Mouse (Mus musculus) liver, embryonic 16.5 days (tissue): ENCODE measurements around the gene Prss34. TPM values are rescaled to one million over a fixed set of nuclear protein-coding genes. Genes with fewer than 3 reads are reported as not detected.

Source experiments
- ATAC-seq: fragments of 200-750 bp; cut with Nextera tagmentation; 2 replicates; pipeline ENCODE4 v1.8.0; 2017; ENCODE audit warnings: low read depth, mild to moderate bottlenecking, moderate number of reproducible peaks, moderate library complexity
- H3K27ac ChIP-seq: fragments of 300-500 bp; sonication (generic); 2 replicates; pipeline ENCODE4 v1.5.1; 2014; ENCODE audit warnings: mild to moderate bottlenecking, low read length
- H3K27me3 ChIP-seq: fragments of 300-500 bp; sonication (generic); 2 replicates; pipeline ENCODE4 v1.6.1; 2014; ENCODE audit warnings: low read depth, low read length, mixed read lengths; ENCODE audit not compliant: control insufficient read depth, insufficient read depth
- H3K36me3 ChIP-seq: fragments of 300-500 bp; sonication (generic); 2 replicates; pipeline ENCODE4 v1.6.1; 2014; ENCODE audit warnings: mild to moderate bottlenecking; ENCODE audit not compliant: control insufficient read depth, insufficient read depth
- H3K4me1 ChIP-seq: fragments of 300-500 bp; sonication (generic); 2 replicates; pipeline ENCODE4 v1.6.1; 2014; ENCODE audit warnings: low read depth, low read length, mixed read lengths; ENCODE audit not compliant: control insufficient read depth
- H3K4me2 ChIP-seq: fragments of 300-500 bp; sonication (generic); 2 replicates; pipeline ENCODE4 v1.6.1; 2014; ENCODE audit warnings: low read depth, low read length, mixed read lengths
- H3K4me3 ChIP-seq: fragments of 300-500 bp; sonication (generic); 2 replicates; pipeline ENCODE4 v1.5.1; 2014; ENCODE audit warnings: low read depth, mild to moderate bottlenecking, low read length
- H3K9ac ChIP-seq: fragments of 300-500 bp; sonication (generic); 2 replicates; pipeline ENCODE4 v1.6.1; 2014; ENCODE audit warnings: low read depth, low read length
- H3K9me3 ChIP-seq: fragments of 300-500 bp; sonication (generic); replicated peaks from 2 replicates; pipeline ENCODE4 v1.6.1; 2016; ENCODE audit warnings: low read length; ENCODE audit not compliant: control insufficient read depth
- WGBS: fragments of 180-500 bp; shearing (Covaris S2); extraction: QIAGEN DNeasy Blood & Tissue Kit; methylation state at CpG from one replicate; pipeline ENCODE4 v1.1.7; 2014; ENCODE audit not compliant: insufficient replicate concordance; 5-methylcytosine and 5-hydroxymethylcytosine counted together
- polyA plus RNA-seq: library from polyadenylated mRNA; unstranded; fragments of >200 nt; fragmentation: Nextera tagmentation; extraction: Ambion mirVana; gene quantifications from 2 replicates; pipeline ENCODE4 v1.2.1, GENCODE M21; 2015

Gene Prss34
- 3.4 and 4.9 TPM in 2 replicates for polyA plus RNA-seq

- Histone ChIP-seq H3K4me2 (no peak within 1 kb of the TSS), H3K4me1 (no peaks in the 10 kb centered on the region), H3K4me3 (no peak within 1 kb of the TSS), H3K36me3 (no peaks in the 10 kb centered on the region), H3K9ac (no peak within 1 kb of the TSS), H3K9me3 (no peaks in the 10 kb centered on the region), H3K27me3 (no peaks in the 10 kb centered on the region; the same call in 1 of the 2 replicates), H3K27ac (no peak within 1 kb of the TSS)
- no peak for ATAC-seq
- WGBS, result 57% methylated on average over 5 of the region's 5 CpGs
Observed at GRCm38 (mm10) chr17:25298094-25298493, at the start of gene Prss34. Gene Prss34, plus strand, starts transcription at chr17:25298394.

DNA sequence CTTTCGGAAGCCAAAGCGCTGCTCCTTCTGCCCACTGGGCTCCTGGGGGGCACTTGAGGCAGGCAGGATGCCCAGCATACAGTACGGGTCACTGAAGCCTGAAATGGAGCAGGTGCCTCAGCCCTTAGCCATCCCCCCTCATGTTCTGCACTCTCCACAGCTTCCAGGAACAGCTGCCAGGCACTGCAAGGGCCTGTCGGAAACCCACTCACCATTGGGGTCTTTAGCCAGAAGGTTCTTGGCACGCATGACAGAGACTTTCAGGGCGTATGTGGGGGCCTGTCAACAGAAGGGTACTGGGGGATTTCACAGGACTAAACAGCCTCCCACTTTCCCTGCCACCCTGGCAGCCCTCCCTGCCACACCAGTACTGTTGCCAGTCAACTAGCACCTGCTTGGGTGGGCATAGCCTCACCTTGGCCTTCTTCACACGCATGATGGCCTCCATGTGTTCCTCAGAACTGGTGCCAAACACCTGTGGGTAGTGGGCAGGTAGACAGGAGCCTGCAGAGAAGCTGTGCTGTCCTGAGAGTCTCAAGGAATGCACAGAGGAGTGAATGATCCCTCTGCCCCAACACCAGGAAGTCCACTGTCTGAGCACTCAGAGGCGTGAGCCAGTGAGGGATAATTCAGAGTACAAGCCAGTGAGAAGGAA is 47.9 kb upstream of the Prss34 start:
- Histone ChIP-seq H3K4me2 (no peak overlapping the region), H3K27me3 (peaks cover 20% of the 10 kb centered on the region), H3K4me1 (no peaks in the 10 kb centered on the region), H3K36me3 (no peaks in the 10 kb centered on the region), H3K4me3 (no peak overlapping the region), H3K9me3 (no peaks in the 10 kb centered on the region), H3K9ac (no peak overlapping the region), H3K27ac (no peak overlapping the region)
- no peak for ATAC-seq
- WGBS, result 56% methylated on average over 8 of the region's 8 CpGs

DNA sequence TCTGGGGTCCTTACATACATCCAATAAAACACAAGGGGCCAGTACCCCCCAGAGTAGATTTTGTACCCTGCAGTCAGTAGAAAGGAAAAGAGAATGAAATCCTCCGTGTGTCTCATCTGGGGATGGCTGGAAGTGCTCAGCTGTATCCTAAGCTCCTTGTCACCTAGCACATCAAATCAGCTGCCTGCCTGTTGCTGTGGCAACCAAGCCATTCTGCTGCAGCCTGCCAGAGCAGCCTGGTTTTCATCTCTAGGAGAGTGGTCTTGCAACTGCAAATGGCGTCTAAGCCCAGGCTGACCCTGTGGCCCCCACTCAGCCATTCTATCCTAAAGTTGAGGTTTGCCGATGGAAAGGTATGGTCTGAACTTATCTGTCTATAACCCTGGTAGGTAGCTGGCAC is 45.6 kb upstream of the Prss34 start:
- Histone ChIP-seq H3K9ac (no peak overlapping the region), H3K4me1 (peaks cover 7% of the 10 kb centered on the region), H3K36me3 (no peaks in the 10 kb centered on the region), H3K4me3 (no peak overlapping the region), H3K27me3 (peaks cover 36% of the 10 kb centered on the region), H3K4me2 (no peak overlapping the region), H3K9me3 (no peaks in the 10 kb centered on the region), H3K27ac (no peak overlapping the region)
- ATAC-seq, result no peak
- WGBS, result 44% methylated on average over 3 of the region's 3 CpGs

DNA sequence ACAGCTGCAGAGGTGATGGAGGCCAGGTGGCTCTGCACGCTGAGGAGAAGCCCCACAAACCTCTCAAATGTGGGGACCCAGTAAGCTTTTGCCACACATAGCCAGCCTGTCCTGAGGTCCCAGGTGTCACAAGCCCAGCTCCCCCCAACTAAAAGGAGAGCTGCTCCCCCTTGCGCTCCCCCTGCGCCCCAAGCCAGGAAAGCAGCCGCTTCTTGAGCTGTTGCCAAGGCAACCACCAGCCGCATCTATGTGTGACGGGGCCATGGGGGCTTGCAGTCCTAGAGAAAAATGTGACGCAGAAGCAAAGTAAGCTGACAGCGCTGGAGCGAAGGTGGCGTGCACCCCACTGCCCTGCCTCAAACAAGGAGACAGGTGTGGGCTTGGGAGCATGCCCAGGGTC is 44.4 kb upstream of the Prss34 start:
- H3K9ac ChIP-seq, result no peak overlapping the region
- WGBS, result 40% methylated on average over 10 of the region's 10 CpGs
- no peak for ATAC-seq
- H3K4me3 ChIP-seq, result no peak overlapping the region
- H3K4me2 ChIP-seq, result no peak overlapping the region
- H3K9me3 ChIP-seq, result no peaks in the 10 kb centered on the region
- peaks cover 36% of the 10 kb centered on the region for H3K27me3 ChIP-seq
- no peak overlapping the region for H3K27ac ChIP-seq
- H3K4me1 ChIP-seq, result peaks cover 7% of the 10 kb centered on the region
- no peaks in the 10 kb centered on the region for H3K36me3 ChIP-seq

GRCm38 (mm10) chr17:25255110-25255509 is 43.1 kb upstream of the Prss34 start:
- Histone ChIP-seq H3K4me2 (no peak overlapping the region), H3K9me3 (no peaks in the 10 kb centered on the region), H3K27me3 (peaks cover 36% of the 10 kb centered on the region), H3K9ac (no peak overlapping the region), H3K27ac (no peak overlapping the region), H3K36me3 (peaks cover 4% of the 10 kb centered on the region; the same call in 1 of the 2 replicates), H3K4me3 (no peak overlapping the region), H3K4me1 (peaks cover 7% of the 10 kb centered on the region)
- 33% methylated on average over 2 of the region's 2 CpGs for WGBS
- ATAC-seq, result no peak

DNA sequence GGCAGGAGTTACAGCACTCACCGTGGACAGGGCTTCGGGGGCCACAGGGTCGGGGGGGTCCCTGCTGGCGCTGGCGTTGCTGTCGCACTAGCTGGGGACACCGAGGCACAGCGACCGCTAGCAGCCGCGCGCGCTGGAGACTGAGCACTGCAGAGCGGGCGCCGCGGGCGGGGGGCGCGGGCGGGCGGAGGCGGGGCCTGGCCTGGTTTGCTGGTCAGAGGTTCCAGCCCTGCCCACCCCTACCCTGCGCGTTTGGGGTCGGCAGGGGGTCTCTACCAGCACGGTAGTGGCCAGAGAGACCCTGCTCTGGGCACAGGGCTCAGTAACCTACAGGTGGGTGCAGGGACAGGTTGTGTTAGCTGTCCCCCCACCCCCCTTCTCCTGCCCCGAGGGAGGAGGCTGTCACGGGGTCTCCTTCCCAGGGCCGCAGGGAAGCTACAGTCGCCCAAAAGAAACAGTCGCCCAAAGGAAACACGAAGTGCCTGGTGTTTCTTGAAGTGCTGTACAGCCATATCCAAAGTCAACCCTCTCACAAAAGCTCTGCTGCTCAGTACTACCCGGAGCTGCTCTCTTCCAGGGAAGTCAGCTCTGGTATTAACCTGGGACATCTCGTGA is 41.9 kb upstream of the Prss34 start, which contains the start of gene Baiap3:
Gene Baiap3, minus strand, starts transcription at position 225 of the 615 bp plus-strand sequence.
- Histone ChIP-seq H3K4me1 (peaks cover 7% of the 10 kb centered on the region), H3K9me3 (no peaks in the 10 kb centered on the region), H3K4me3 (peak within 1 kb of the TSS; percentile 33), H3K4me2 (peak within 1 kb of the TSS; percentile 53), H3K27me3 (peaks cover 36% of the 10 kb centered on the region), H3K9ac (no peak within 1 kb of the TSS), H3K36me3 (peaks cover 4% of the 10 kb centered on the region; the same call in 1 of the 2 replicates), H3K27ac (no peak within 1 kb of the TSS)
- ATAC-seq, result no peak
- 5% methylated on average over 35 of the region's 35 CpGs for WGBS

DNA sequence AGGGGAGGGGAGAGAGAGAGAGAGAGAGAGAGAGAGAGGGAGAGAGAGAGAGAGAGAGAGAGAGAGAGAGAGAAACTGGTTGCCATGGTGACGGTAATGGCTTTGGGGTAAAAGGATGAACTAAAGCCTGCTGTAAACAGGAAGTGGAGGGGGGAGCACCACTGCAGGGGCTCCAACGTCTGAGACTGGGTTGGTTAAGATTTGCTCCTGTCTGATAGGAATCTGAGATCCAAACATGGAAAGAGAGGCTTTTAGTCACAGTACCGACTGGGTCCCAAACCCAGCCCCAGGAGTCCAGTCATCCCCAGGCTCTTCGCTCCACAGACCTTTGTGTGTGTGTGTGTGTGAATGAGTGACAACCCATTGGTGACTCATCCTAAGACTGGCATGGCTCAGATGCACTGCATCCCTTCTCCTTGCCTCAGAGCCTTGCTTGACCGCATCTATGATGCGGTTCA is 40.4 kb upstream of the Prss34 start:
- Histone ChIP-seq H3K4me3 (no peak overlapping the region), H3K27ac (no peak overlapping the region), H3K4me1 (peaks cover 7% of the 10 kb centered on the region), H3K36me3 (peaks cover 10% of the 10 kb centered on the region), H3K9me3 (no peaks in the 10 kb centered on the region), H3K9ac (no peak overlapping the region), H3K27me3 (peaks cover 36% of the 10 kb centered on the region), H3K4me2 (no peak overlapping the region)
- no peak for ATAC-seq
- WGBS, result 50% methylated on average over 6 of the region's 6 CpGs

- ATAC-seq, result 0 out of 2 replicates have a peak, but pooled peaks have one; percentile 31
- Histone ChIP-seq H3K27ac (no peak overlapping the region), H3K4me1 (no peaks in the 10 kb centered on the region), H3K9me3 (no peaks in the 10 kb centered on the region), H3K36me3 (peaks cover 60% of the 10 kb centered on the region), H3K27me3 (no peaks in the 10 kb centered on the region), H3K4me2 (no peak overlapping the region), H3K4me3 (no peak overlapping the region), H3K9ac (no peak overlapping the region)
- WGBS, result 72% methylated on average over 3 of the region's 3 CpGs
Observed at GRCm38 (mm10) chr17:25264453-25264852, 33.7 kb upstream of the Prss34 start.

DNA sequence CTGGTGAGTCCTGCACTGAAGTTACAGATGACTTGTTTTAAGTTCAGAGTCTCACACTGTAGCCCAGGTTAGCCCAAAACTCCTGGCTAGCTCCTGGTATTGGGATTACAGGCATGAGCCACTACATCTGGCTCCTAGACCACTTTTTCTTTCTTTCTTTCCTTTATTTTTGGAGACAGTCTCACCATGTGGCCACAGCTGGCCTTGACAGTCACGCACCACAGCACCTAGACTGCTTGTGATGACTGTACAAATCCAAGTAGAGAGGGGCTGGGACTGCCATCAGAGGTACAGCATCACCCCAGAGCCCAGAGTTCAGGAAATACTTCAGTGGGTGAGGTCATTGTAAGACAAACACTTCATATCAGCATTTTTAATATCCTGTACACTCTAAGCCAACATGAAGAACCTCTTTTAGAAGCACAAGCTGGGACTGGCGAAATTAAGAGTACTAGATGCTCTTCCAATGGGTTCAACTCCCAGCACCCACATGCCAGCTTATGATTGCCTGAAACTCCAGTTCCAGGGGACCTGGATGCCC is 27.3 kb upstream of the Prss34 start:
- Histone ChIP-seq H3K27me3 (no peaks in the 10 kb centered on the region), H3K4me3 (no peak overlapping the region), H3K9me3 (no peaks in the 10 kb centered on the region), H3K36me3 (peaks cover 30% of the 10 kb centered on the region), H3K27ac (no peak overlapping the region), H3K4me1 (peaks cover 35% of the 10 kb centered on the region), H3K4me2 (peak overlapping the region; percentile 70), H3K9ac (no peak overlapping the region; the same call in 1 of the 2 replicates)
- WGBS, result 65% methylated on average over 2 of the region's 2 CpGs
- ATAC-seq, result no peak
